Mouse (Mus musculus) brain, embryonic 14.5 days (tissue): ENCODE results near the gene Grip2. TPM values are rescaled to one million over a fixed set of nuclear protein-coding genes. Genes with fewer than 3 reads are reported as not detected.
A peak's percentile ranks its signal among the peaks of the same experiment; 100 is the strongest.

Experiments used
- DNase-seq: peaks from one replicate; pipeline ENCODE4 v3.0.0-alpha.2; 2011; ENCODE audit warnings: low read depth
- CTCF ChIP-seq: fragments of 200-500 bp; IDR thresholded peaks from 2 replicates; pipeline ENCODE4 v1.5.1; 2012; ENCODE audit warnings: inconsistent platforms, mild to moderate bottlenecking, moderate library complexity, borderline replicate concordance; ENCODE audit not compliant: insufficient read depth, insufficient read length; ENCODE audit errors: extremely low read depth
- POLR2A ChIP-seq: fragments of 200-500 bp; IDR thresholded peaks from 2 replicates; pipeline ENCODE4 v1.6.1; 2012; ENCODE audit warnings: mild to moderate bottlenecking, inconsistent platforms, borderline replicate concordance; ENCODE audit not compliant: poor library complexity, insufficient read depth, insufficient read length, severe bottlenecking; ENCODE audit errors: extremely low read depth
- polyA plus RNA-seq: library from polyadenylated mRNA; depleted of rRNA; stranded (reverse); fragments of >200 nt; gene quantifications from 2 replicates; pipeline ENCODE4 v1.2.3, GENCODE M21; 2012; rRNA removed

Gene Grip2
- polyA plus RNA-seq = 18.6 and 21.0 TPM in 2 replicates

- TF ChIP-seq POLR2A = no peak
- no peak for TF ChIP-seq CTCF
- DNase-seq = peak; percentile 73
Observed at GRCm38 (mm10) chr6:91827016-91827570, at the start of gene Grip2. TSS of gene Grip2 (minus strand) at chr6:91827250.

GRCm38 (mm10) chr6:91872781-91873180 is 45.7 kb upstream of the Grip2 start:
- DNase-seq = no peak
- TF ChIP-seq CTCF (no peak), POLR2A (no peak)

GRCm38 (mm10) chr6:91868091-91868490 is 41.0 kb upstream of the Grip2 start:
- no peak for DNase-seq
- TF ChIP-seq CTCF (no peak), POLR2A (no peak)

GRCm38 (mm10) chr6:91865601-91866000 is 38.6 kb upstream of the Grip2 start:
- TF ChIP-seq CTCF = no peak
- TF ChIP-seq POLR2A = no peak
- no peak for DNase-seq

- DNase-seq = no peak
- no peak for TF ChIP-seq CTCF
- TF ChIP-seq POLR2A = no peak
Observed at GRCm38 (mm10) chr6:91864595-91864994, 37.5 kb upstream of the Grip2 start.

GRCm38 (mm10) chr6:91862848-91863247 is 35.8 kb upstream of the Grip2 start:
- no peak for TF ChIP-seq POLR2A
- no peak for TF ChIP-seq CTCF
- DNase-seq = peak; percentile 23

GRCm38 (mm10) chr6:91858339-91858738 is 31.3 kb upstream of the Grip2 start:
- no peak for TF ChIP-seq CTCF
- TF ChIP-seq POLR2A = no peak
- DNase-seq = no peak

GRCm38 (mm10) chr6:91852550-91852949 is 25.5 kb upstream of the Grip2 start:
- peak; percentile 80 for DNase-seq
- no peak for TF ChIP-seq POLR2A
- TF ChIP-seq CTCF = peak; percentile 77; the same call in 1 of the 2 replicates

GRCm38 (mm10) chr6:91843628-91844153 is 16.6 kb upstream of the Grip2 start:
- TF ChIP-seq POLR2A (0 out of 2 replicates have a peak, but pooled peaks have one; percentile 27), CTCF (no peak)
- DNase-seq = peak; percentile 58

- peak; percentile 23 for DNase-seq
- TF ChIP-seq CTCF (no peak), POLR2A (no peak)
Observed at GRCm38 (mm10) chr6:91842897-91843627, 16.0 kb upstream of the Grip2 start.

GRCm38 (mm10) chr6:91839010-91839871 is 12.2 kb upstream of the Grip2 start:
- DNase-seq = peak; percentile 94
- peak; percentile 37; the same call in 1 of the 2 replicates for TF ChIP-seq POLR2A
- TF ChIP-seq CTCF = no peak
